Mouse (Mus musculus) thymus, postnatal 25 days (tissue): ENCODE measurements around the gene Axin2.

Experiments used
- DNase-seq: peaks from one replicate; pipeline ENCODE4 v3.0.0; 2022

Axin2 gene

GRCm38 (mm10) chr11:108981012-108981411 lies 60.9 kb downstream of the Axin2 start:
- no peak for DNase-seq

GRCm38 (mm10) chr11:108983409-108984064 lies 63.4 kb downstream of the Axin2 start:
- DNase-seq, result no peak

GRCm38 (mm10) chr11:108984711-108985419 lies 64.7 kb downstream of the Axin2 start:
- DNase-seq, result no peak

DNA sequence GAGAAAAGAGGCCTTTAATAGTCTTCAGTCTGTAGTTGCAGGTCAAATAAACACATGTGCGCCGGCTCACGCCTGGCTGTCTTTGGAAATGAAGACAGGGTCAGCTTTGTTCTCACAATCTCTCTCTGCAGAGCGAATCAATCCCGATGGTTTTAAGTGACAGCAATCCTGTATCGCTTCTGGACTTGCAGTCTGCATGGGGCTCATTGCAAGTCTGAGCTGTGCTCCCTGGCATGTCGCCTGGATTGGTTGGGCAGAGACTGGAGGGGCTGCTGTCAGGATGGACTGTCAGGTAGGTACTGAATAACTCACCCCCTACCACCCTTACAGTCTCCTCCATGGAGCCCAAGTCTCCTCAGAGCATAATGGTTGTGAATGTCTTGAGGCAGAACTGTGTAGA lies 65.7 kb downstream of the Axin2 start:
- no peak for DNase-seq

- no peak for DNase-seq
Measured at GRCm38 (mm10) chr11:108987226-108987625, 67.1 kb downstream of the Axin2 start.

DNA sequence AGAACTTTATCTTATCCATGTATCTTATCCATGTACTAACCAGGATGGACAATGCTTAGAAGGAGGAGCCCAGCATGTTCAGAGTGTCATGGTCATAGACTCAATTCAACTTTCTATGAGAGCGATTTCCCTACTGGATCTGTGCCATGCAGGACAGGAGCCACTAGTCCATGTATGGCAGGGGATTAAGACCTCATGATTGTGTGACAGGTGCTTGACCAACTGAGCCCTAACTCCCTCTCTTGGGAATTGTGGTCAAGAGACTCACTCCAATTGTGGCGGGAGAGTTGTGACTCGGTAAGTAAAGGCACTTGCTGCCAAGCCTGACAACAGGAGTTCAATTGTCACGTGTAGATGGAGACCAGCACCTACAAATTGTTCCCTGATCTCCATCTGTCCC lies 67.6 kb downstream of the Axin2 start:
- no peak for DNase-seq

DNA sequence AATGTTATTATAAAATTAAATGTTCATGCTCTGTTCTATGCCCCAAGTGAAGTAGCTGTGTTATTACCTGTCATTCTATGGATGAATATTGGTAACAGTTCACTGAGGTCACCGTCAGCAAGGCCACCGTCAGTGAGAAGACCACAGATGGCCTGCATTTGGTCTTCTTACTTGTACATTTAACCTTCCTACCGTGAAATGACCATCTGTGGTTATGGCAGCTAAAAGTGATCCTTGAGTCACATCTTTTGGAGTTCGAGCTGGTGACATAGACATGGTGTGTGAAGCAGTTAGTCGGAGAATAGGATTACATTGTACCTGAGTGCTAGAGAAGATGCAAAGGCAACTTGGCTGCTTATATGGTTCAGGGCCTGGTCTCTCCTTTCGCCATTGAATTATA lies 68.1 kb downstream of the Axin2 start:
- no peak for DNase-seq

DNA sequence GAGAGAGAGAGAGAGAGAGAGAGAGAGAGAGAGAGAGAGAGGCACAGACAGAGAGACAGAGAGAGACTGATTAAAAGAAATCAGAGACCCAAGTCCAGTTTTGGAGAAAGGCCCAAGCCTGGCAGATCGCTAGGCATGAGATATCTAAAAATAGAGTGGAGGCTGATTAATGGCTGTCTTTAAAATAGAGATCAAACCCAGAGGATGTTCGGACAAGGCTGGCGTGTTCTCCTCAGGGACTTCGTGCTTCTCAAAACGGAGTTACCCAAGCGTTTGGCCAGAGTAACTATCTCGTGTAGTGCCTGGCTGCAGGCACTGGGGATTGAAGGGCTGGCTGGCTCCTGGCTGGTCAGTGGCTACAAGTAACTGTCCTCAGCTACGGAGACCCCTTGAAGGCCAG lies 69.8 kb downstream of the Axin2 start:
- no peak for DNase-seq

- DNase-seq, result no peak
Measured at GRCm38 (mm10) chr11:108993414-108993813, 73.3 kb downstream of the Axin2 start.

DNA sequence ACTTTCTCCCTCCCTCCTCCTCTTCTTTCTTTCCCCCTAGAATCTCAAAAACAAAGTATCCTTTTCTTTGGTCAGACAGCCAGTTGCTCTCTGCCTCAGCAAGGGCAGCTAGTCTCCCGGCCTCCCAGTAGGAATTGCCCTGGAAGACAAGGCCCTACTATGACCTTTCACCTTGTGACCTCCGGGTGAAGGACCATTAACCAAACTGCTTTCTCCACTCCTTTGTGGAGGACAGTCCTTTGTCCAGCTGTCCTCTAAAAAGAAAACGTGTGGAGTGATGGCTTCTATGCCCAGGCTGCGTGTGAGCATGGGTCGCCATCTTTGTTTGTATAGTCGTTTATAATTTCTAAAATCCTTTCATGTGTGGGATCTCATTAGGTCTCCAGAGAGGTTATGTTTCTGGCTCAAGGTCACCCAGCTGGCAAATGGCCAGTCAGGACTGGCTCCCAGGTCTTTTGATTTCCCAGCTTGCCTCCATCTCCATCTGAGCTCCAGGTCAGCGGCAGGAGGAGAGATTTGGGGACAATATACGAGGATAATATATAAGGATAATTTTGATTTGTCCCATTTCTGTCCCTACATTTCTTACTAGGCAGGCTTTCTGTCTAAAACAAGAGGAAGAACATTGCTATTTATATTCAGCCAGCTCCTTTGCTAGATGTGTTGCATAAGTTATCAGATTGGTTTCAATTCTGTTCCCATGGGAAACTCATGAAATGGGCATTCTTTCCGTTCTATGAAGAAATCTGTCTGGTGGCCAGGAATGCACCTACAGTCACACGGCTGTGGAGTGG lies 75.2 kb downstream of the Axin2 start:
- DNase-seq, result no peak

GRCm38 (mm10) chr11:108995990-108996533 lies 75.9 kb downstream of the Axin2 start:
- DNase-seq, result no peak

DNA sequence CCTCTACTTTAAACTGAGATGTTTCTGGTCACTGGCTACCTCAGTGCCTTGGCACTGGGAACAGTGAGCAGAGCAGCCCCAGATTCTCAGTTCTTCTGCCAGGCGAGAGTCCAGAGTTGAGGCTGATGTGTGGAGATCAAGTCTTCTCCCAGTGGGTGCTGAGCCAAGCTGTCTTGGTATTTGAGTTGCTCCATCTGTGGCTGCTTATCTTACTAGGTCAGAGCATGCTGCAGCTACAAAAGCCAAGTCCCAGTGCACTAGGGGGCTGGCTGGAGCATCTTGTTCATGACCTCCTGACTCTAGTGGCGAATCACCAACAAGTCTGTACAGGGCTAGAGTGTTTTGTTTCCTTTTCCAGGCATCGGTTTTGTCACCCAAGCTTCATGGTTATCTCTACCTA lies 77.7 kb downstream of the Axin2 start:
- DNase-seq, result no peak
